Comparison of ENCODE assay signal across 9 mouse cellular contexts in the genomic region with DNA sequence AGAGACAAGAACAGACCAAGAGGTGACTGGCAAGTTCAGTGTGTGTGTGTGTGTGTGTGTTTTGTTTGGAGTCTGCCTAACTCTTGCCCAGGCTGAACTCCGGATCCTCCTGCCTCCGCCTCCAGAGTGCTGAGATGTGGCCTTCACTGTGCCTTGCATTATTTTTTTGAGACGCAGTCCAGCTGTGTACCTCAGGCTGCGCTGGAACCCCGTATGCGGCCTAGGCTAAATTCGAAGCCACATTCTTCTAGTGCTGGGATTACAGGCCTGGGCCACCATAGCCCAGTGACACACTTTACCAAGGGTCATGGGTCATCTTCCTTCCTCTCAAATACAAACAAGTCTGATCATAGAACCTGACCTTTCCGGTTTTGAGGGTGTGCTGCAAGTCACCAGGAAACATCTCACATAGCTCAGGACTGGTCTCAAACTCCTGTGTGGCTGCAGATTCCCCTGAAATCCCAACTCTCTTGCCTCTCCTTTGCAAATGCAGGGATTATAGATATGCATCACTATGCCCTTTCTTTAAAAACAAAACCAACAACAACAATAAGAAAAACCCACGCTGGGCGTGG. TPM values are rescaled to one million over a fixed set of nuclear protein-coding genes. Genes with fewer than 3 reads are reported as not detected.
DNase-seq lines count a peak whose midpoint lies in the region; ATAC-seq and TF ChIP-seq lines count a peak whose summit lies in the region.
"Had no signal": no experiment of that assay in that cellular context is flagged by ENCODE, and none has a peak within 500 bp of the region (broad histone marks: within the 10 kb centered on the region; RNA-seq: fewer than 3 reads in every experiment).

No protein-coding gene starts in this region.

- no peak for TF ChIP-seq POLR2A in testis, adult 2 months (IDR thresholded peaks at IDR 0.05; ENCODE audit: control insufficient read depth, low read depth, low read length)

- peak overlapping the region; percentile 98 for H3K9ac ChIP-seq in limb, embryonic 13.5 days
- H3K9ac ChIP-seq in stomach, postnatal 0 days (ENCODE audit: low read length) = peak overlapping the region; percentile 96

- H3K4me3 ChIP-seq in testis, adult 2 months (ENCODE audit: control insufficient read depth, low read depth, low read length) = peak overlapping the region; percentile 87
- H3K4me3 ChIP-seq in limb, embryonic 13.5 days = peak overlapping the region; percentile 99
- H3K4me3 ChIP-seq in stomach, postnatal 0 days (ENCODE audit: low read depth, low read length) = peak overlapping the region; percentile 98

- no peak for TF ChIP-seq EP300 in stomach, postnatal 0 days (optimal IDR thresholded peaks at IDR 0.05)

- peak; percentile 27 for DNase-seq in cerebellum, adult 9-11 months
- no peak for DNase-seq in cerebellum, postnatal 14 days
- DNase-seq in testis, postnatal 14 days (ENCODE audit: low spot score) = no peak
- peak; percentile 33 for DNase-seq in stomach, postnatal 0 days (ENCODE audit: low spot score)
- DNase-seq in adrenal gland, adult 8-10 months = no peak
- no peak for DNase-seq in cerebellum, postnatal 10 days
- DNase-seq: layer of hippocampus, postnatal 36 days had no signal

- peak overlapping the region; percentile 92 for H3K4me2 ChIP-seq in limb, embryonic 13.5 days (replicated peaks)
- peak overlapping the region; percentile 93 for H3K4me2 ChIP-seq in stomach, postnatal 0 days (replicated peaks; ENCODE audit: low read depth)

- 78% methylated on average over 10 of the region's 10 CpGs for WGBS in limb, embryonic 13.5 days
- 47% methylated on average over 10 of the region's 10 CpGs for WGBS in stomach, postnatal 0 days

- no peaks in the 10 kb centered on the region for H3K9me3 ChIP-seq in limb, embryonic 13.5 days
- H3K9me3 ChIP-seq in stomach, postnatal 0 days (ENCODE audit: control insufficient read depth, low read length) = no peaks in the 10 kb centered on the region

- no peak for TF ChIP-seq CTCF in testis, adult 2 months (IDR thresholded peaks at IDR 0.05; ENCODE audit: control insufficient read depth, insufficient read depth, insufficient replicate concordance, low read depth, low read length)
- no peak for TF ChIP-seq CTCF in stomach, postnatal 0 days (IDR thresholded peaks at IDR 0.05; ENCODE audit: low read depth)

- no peaks in the 10 kb centered on the region for H3K27me3 ChIP-seq in testis, adult 2 months (ENCODE audit: control insufficient read depth, insufficient read depth, low read length)
- no peaks in the 10 kb centered on the region for H3K27me3 ChIP-seq in limb, embryonic 13.5 days
- no peaks in the 10 kb centered on the region for H3K27me3 ChIP-seq in stomach, postnatal 0 days (ENCODE audit: control insufficient read depth, insufficient read depth, low read length)

- no peak for ATAC-seq in limb, embryonic 13.5 days (ENCODE audit: low FRiP score, low read depth)
- peak; percentile 25 for ATAC-seq in stomach, postnatal 0 days (ENCODE audit: low FRiP score, low TSS enrichment)

- peak overlapping the region; percentile 41; the same call in 1 of the 2 replicates for H3K27ac ChIP-seq in testis, adult 2 months (ENCODE audit: control insufficient read depth, insufficient read depth, low read depth, low read length)
- peak overlapping the region; percentile 69; the same call in 1 of the 2 replicates for H3K27ac ChIP-seq in limb, embryonic 13.5 days
- peak overlapping the region; percentile 96 for H3K27ac ChIP-seq in stomach, postnatal 0 days (replicated peaks)

- peaks cover 6% of the 10 kb centered on the region for H3K4me1 ChIP-seq in testis, adult 2 months (ENCODE audit: control insufficient read depth, insufficient read depth, low read length)
- H3K4me1 ChIP-seq in limb, embryonic 13.5 days = peaks cover 9% of the 10 kb centered on the region
- H3K4me1 ChIP-seq in stomach, postnatal 0 days (replicated peaks; ENCODE audit: control insufficient read depth, insufficient read depth) = 0 out of 2 replicates have a peak, but pooled peaks cover 6% of the 10 kb centered on the region

- peaks cover 6% of the 10 kb centered on the region for H3K36me3 ChIP-seq in testis, adult 2 months (ENCODE audit: control insufficient read depth, insufficient read depth, low read length)
- peaks cover 43% of the 10 kb centered on the region for H3K36me3 ChIP-seq in limb, embryonic 13.5 days
- peaks cover 23% of the 10 kb centered on the region for H3K36me3 ChIP-seq in stomach, postnatal 0 days (ENCODE audit: control insufficient read depth, insufficient read depth, low read length)

RNA-seq across cellular contexts. Expression of a gene that starts 1.1 kb away (rescaled TPM):
- 83.7 and 92.2 TPM in 2 replicates for polyA plus RNA-seq in testis, adult 2 months (2012; rRNA removed)
- 179 TPM in 2 replicates for polyA plus RNA-seq in limb, embryonic 13.5 days (2015; fragmentation: Nextera tagmentation; extraction: Ambion mirVana)
- polyA plus RNA-seq in stomach, postnatal 0 days (2015; fragmentation: Nextera tagmentation; extraction: Ambion mirVana) = 195 TPM in 2 replicates
- 100 to 1,000 TPM; 203 to 231 (median 218) TPM for total RNA-seq in adrenal gland, adult 8-10 months (2022)

RNA-seq across cellular contexts. Expression of a gene that starts 8.4 kb away (rescaled TPM):
- polyA plus RNA-seq in testis, adult 2 months (2012; rRNA removed) = 40.0 and 41.0 TPM in 2 replicates
- polyA plus RNA-seq in limb, embryonic 13.5 days (2015; fragmentation: Nextera tagmentation; extraction: Ambion mirVana) = 66.7 and 70.4 TPM in 2 replicates
- 81.2 and 85.2 TPM in 2 replicates for polyA plus RNA-seq in stomach, postnatal 0 days (2015; fragmentation: Nextera tagmentation; extraction: Ambion mirVana)
- total RNA-seq in adrenal gland, adult 8-10 months (2022) = 10 to 100 TPM; 53.2 to 91.0 (median 63.1) TPM

RNA-seq across cellular contexts. Expression of a gene that starts 11.2 kb away (rescaled TPM):
- 1.1 and 1.9 TPM in 2 replicates for polyA plus RNA-seq in testis, adult 2 months (2012; rRNA removed)
- 93.0 and 93.2 TPM in 2 replicates for polyA plus RNA-seq in limb, embryonic 13.5 days (2015; fragmentation: Nextera tagmentation; extraction: Ambion mirVana)
- 47.2 and 47.8 TPM in 2 replicates for polyA plus RNA-seq in stomach, postnatal 0 days (2015; fragmentation: Nextera tagmentation; extraction: Ambion mirVana)
- 10 to 100 TPM in 3 of 4 experiments, 1 to 10 TPM in 1; 9.6 to 22.4 (median 14.5) TPM for total RNA-seq in adrenal gland, adult 8-10 months (2022)

RNA-seq across cellular contexts. Expression of a gene that starts 11.4 kb away (rescaled TPM):
- polyA plus RNA-seq in testis, adult 2 months (2012; rRNA removed) = not detected in 2 replicates
- polyA plus RNA-seq in limb, embryonic 13.5 days (2015; fragmentation: Nextera tagmentation; extraction: Ambion mirVana) = not detected in 2 replicates
- not detected in 2 replicates for polyA plus RNA-seq in stomach, postnatal 0 days (2015; fragmentation: Nextera tagmentation; extraction: Ambion mirVana)
- not detected for total RNA-seq in adrenal gland, adult 8-10 months (2022)
- total RNA-seq: layer of hippocampus, postnatal 36 days had no signal

RNA-seq across cellular contexts. Expression of a gene that starts 16.3 kb away (rescaled TPM):
- polyA plus RNA-seq in testis, adult 2 months (2012; rRNA removed) = 48.2 and 48.4 TPM in 2 replicates
- polyA plus RNA-seq in limb, embryonic 13.5 days (2015; fragmentation: Nextera tagmentation; extraction: Ambion mirVana) = 94.0 and 96.6 TPM in 2 replicates
- polyA plus RNA-seq in stomach, postnatal 0 days (2015; fragmentation: Nextera tagmentation; extraction: Ambion mirVana) = 48.2 and 49.9 TPM in 2 replicates
- 10 to 100 TPM; 32.6 to 54.7 (median 45.3) TPM for total RNA-seq in adrenal gland, adult 8-10 months (2022)

Comparison
In these comparisons a context has a peak if more than half of its experiments do, and no peak if none do; other contexts are left out.
1. DNase-seq: peak in cerebellum, adult 9-11 months (single experiment) and stomach, postnatal 0 days (single experiment); none in cerebellum, postnatal 14 days (0 of 2), testis, postnatal 14 days (single experiment), adrenal gland, adult 8-10 months (single experiment) and cerebellum, postnatal 10 days (0 of 2).
2. H3K27ac ChIP-seq: peak in every context shown above with its lines; median percentile 96 in stomach, postnatal 0 days; 69 in limb, embryonic 13.5 days; 41 in testis, adult 2 months.
3. RNA of a gene that starts 11.2 kb away (polyA plus RNA-seq): 93.0 to 93.2 TPM in limb, embryonic 13.5 days and 47.2 to 47.8 TPM in stomach, postnatal 0 days; 1.1 to 1.9 TPM in testis, adult 2 months; every median in the first group is over 10 times any median in the second.
4. Peak in every context shown above with its lines, with median percentiles within 50 percentile points of each other: H3K4me3 ChIP-seq.